Mouse (Mus musculus): ENCODE data around the gene Tmem245. TPM values are rescaled to one million over a fixed set of nuclear protein-coding genes. Genes with fewer than 3 reads are reported as not detected.
"Not testable (repeated sequence)": the region's sequence is repeated elsewhere in the genome, so short reads cannot be mapped to it uniquely, and the experiment has no call there.

Gene Tmem245
- polyA plus RNA-seq, 1 experiment from 2014 or later, result 10.8 TPM

DNA sequence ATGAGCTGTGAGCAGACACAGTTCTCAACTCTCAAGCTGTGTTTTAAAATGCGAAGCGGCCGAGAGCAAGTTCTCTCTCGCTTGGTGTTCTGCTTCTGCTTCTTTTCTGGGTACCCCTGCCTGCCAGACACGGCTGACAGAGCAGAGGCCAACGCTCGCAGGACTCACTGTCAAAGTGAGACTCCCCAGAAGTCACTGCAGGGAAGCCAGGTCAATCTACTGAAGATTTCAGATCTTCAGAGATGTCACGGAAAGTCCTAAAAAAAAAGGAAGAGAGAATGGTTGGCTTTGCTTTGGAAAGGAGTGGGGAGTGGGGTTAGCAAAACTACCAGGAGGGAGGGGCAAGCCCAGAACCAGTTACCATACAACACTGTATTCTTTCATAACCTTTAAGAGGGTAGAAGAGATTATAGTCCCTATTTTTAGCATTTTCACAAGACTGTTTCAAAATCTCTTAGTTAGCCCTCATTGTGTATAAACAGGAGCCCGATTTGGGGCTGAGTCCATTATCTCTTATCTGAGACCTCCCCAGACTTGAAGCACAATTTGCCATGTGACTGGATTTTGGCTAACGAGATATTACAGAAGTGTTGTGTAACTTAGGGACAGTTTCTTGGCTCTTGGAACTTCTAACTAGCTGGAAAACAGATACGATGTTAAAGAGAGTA, 67.1 kb downstream of the Tmem245 start:
- DNase-seq (ENCODE audit: low spot score), result no peak
- H3K27ac ChIP-seq, result no peak overlapping the region
- H3K27me3 ChIP-seq (ENCODE audit: insufficient read depth, poor library complexity, severe bottlenecking), result no peaks in the 10 kb centered on the region
- no peak overlapping the region for H3K4me3 ChIP-seq
- peaks cover 84% of the 10 kb centered on the region for H3K36me3 ChIP-seq
- no peaks in the 10 kb centered on the region for H3K4me1 ChIP-seq (replicated peaks)
- 88% methylated on average over 11 of the region's 11 CpGs for WGBS
- H3K9me3 ChIP-seq, result no peaks in the 10 kb centered on the region

DNA sequence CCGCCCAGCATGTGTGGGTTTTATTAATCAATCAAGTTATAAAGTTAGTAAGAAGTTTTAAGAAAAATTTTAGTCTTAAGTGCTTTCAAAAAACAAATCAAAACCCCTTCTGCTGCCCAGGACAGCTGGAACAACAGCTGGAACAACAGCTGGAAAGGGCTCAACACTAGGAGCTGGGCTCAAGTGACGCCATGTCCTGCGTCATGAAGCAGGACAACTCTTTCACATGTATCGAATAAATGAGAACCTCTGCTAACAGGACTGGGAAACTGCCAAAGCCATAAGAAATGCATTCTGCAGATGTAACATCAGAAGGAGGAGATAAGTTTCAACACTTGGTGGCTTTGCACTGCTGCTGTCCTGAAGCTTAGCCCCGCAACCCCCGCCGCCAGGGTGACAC, 68.3 kb downstream of the Tmem245 start:
- WGBS, result 97% methylated on average over 7 of the region's 7 CpGs
- DNase-seq (ENCODE audit: low spot score), result no peak
- Histone ChIP-seq H3K9me3 (no peaks in the 10 kb centered on the region), H3K4me1 (replicated peaks) (no peaks in the 10 kb centered on the region), H3K4me3 (no peak overlapping the region), H3K36me3 (peaks cover 83% of the 10 kb centered on the region), H3K27me3 (ENCODE audit: insufficient read depth, poor library complexity, severe bottlenecking) (no peaks in the 10 kb centered on the region), H3K27ac (no peak overlapping the region)

DNA sequence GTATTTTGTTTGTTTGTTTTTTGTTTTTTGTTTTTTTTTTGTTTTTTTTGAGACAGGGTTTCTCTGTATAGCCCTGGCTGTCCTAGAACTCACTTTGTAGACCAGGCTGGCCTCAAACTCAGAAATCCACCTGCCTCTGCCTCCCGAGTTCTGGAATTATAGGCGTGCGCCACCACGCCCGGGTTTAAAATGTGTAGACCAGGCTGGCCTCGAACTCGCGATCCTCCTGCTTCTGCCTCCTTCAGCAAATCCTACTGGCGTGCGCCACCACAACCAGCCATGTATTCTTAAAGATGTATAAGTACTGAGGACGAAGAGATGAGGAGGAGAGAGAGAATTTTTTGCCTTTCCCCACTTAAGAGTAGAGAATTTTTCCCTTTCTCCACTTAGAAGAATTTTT, 76.7 kb downstream of the Tmem245 start:
- peaks cover 43% of the 10 kb centered on the region for H3K36me3 ChIP-seq
- 96% methylated on average over 11 of the region's 11 CpGs for WGBS
- not testable (repeated sequence) for H3K4me1 ChIP-seq (replicated peaks); H3K9me3 ChIP-seq; DNase-seq (ENCODE audit: low spot score); H3K27ac ChIP-seq; H3K4me3 ChIP-seq; H3K27me3 ChIP-seq (ENCODE audit: insufficient read depth, poor library complexity, severe bottlenecking)

DNA sequence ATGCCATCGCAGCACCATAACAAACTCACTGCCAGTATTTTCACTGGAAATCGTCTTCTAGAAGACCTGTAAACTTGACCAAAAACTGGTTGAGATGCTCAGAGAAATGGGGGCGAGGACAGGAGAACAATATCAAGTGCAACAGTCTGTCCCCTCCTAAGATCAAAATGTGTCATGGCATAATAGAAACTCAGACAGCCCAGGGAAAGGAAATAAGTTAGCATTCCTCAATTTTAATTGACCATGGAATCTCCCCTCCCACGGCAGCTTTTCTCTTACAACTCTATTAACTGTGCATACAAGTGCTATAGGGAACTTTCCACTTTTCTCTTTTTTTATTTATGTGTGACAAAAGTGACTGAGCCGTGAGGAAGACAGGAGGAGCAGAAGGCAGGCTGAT, 79.5 kb downstream of the Tmem245 start:
- H3K9me3 ChIP-seq, result 0 out of 2 replicates have a peak, but pooled peaks cover 5% of the 10 kb centered on the region
- WGBS, result 75% methylated on average over 5 of the region's 5 CpGs
- H3K36me3 ChIP-seq, result peaks cover 22% of the 10 kb centered on the region
- H3K27me3 ChIP-seq (ENCODE audit: insufficient read depth, poor library complexity, severe bottlenecking), result no peaks in the 10 kb centered on the region
- H3K27ac ChIP-seq, result no peak overlapping the region
- no peak for DNase-seq (ENCODE audit: low spot score)
- no peak overlapping the region for H3K4me3 ChIP-seq
- H3K4me1 ChIP-seq (replicated peaks), result peaks cover 24% of the 10 kb centered on the region

DNA sequence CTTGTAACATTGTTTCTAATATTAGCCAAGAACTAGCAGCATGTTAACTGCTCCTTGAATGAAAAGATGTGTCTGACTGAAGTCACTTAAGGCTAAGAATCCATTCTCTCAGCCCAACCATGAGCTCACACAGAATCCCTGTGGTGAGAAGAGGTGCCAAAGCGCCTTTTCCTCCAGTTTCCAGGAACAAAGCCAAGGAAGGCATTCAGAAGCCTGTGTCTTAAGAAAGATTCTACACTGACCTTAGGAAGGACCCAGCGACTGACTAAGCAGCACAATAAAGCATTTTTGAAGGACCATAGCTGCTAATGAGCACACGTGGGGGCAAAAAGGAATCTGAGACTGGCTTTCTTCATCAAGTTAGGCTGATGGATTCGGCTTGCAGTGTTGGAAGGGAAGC, 81.3 kb downstream of the Tmem245 start:
- no peak for DNase-seq (ENCODE audit: low spot score)
- H3K4me1 ChIP-seq (replicated peaks), result peaks cover 24% of the 10 kb centered on the region
- WGBS, result 59% methylated on average over 4 of the region's 4 CpGs
- no peak overlapping the region for H3K4me3 ChIP-seq
- H3K36me3 ChIP-seq, result peaks cover 5% of the 10 kb centered on the region
- H3K9me3 ChIP-seq, result no peaks in the 10 kb centered on the region
- no peaks in the 10 kb centered on the region for H3K27me3 ChIP-seq (ENCODE audit: insufficient read depth, poor library complexity, severe bottlenecking)
- H3K27ac ChIP-seq, result no peak overlapping the region

DNA sequence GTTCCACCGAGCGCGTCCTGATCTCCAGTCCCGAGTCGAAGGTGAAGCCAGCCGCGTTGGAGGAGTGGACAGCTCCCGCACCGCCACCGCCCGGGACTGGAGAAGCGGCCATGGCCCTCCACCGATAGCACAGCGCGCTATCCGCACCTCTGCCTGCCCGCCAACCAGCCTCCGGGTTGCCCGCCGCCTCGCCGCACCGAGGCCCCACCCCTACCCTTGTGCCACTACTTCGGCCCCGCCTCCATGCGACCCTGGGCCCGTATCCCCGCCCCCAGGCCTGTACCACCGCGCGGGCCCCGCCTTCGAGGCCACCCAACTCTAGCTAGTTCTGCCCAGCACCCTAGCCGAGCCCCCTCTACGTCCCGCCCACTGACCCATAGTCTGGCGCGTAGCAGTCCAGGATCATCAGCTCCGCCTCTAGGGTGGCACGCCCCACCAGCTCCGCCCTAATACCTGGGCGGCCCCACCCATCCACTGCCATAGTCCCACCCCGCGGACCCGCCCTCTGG, 82.2 kb downstream of the Tmem245 start, which contains the start of gene Ctnnal1:
TSS of gene Ctnnal1 (minus strand) at position 186 of the 509 bp plus-strand sequence.
- WGBS, result under 1% methylated on average over 45 of the region's 45 CpGs
- Histone ChIP-seq H3K4me1 (replicated peaks) (peaks cover 24% of the 10 kb centered on the region), H3K36me3 (no peaks in the 10 kb centered on the region), H3K27ac (peak within 1 kb of the TSS; percentile 92), H3K27me3 (ENCODE audit: insufficient read depth, poor library complexity, severe bottlenecking) (no peaks in the 10 kb centered on the region), H3K9me3 (no peaks in the 10 kb centered on the region), H3K4me3 (peak within 1 kb of the TSS; percentile 86)
- DNase-seq (ENCODE audit: low spot score), result peak; percentile 89

DNA sequence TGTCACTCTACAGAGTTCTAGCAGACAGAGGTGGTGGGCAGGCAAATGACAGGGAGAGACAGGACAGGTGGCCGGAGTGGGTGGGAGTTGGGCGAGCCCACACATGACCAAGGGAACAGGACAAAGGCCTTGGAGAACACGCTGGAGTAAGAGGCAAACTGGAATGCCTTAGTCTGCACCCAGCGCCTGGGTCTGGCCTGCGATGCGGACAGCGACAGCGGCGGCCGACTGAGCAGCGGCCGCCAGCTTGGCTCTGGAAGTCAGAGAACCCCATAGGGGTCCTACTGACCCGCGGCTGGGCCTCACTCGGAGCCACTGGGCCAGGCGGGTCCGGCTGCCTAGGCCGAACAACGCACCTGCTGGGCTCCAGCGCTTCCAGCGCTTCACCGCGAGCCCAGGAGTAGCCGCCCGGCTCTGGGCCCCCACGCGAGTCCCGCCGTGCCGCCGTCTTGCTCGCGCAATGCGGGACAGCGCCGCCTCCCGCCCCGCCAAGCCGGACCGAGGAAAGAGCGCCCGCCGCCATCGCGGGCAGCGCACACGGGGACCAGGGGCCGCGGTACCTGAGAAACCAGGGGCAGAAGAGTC, 82.7 kb downstream of the Tmem245 start:
- Histone ChIP-seq H3K27ac (peak overlapping the region; percentile 92), H3K4me1 (replicated peaks) (peaks cover 24% of the 10 kb centered on the region), H3K36me3 (no peaks in the 10 kb centered on the region), H3K9me3 (no peaks in the 10 kb centered on the region), H3K27me3 (ENCODE audit: insufficient read depth, poor library complexity, severe bottlenecking) (no peaks in the 10 kb centered on the region), H3K4me3 (peak overlapping the region; percentile 86)
- under 1% methylated on average over 49 of the region's 49 CpGs for WGBS
- DNase-seq (ENCODE audit: low spot score), result peak; percentile 63

DNA sequence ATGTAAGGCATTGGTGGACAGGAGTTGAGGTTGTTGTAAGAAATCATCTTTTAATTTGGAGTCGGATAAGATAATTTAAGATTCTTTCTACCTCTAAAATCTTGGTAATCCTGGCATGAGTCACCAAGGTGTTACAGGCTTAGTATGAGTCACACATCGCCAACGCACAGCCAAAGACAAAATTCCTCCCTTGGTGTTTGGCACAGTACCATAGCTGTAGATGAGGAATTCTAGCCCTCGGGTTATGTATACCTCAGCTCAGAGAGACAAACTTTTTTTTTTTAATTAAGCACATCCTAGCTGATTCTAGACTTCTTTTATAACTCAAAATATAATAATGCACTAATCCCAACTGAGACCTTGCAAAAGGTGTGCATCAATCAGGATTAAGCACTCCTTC, 83.2 kb downstream of the Tmem245 start:
- H3K27ac ChIP-seq, result peak overlapping the region; percentile 92
- H3K4me3 ChIP-seq, result peak overlapping the region; percentile 86
- no peaks in the 10 kb centered on the region for H3K36me3 ChIP-seq
- no peaks in the 10 kb centered on the region for H3K9me3 ChIP-seq
- no peaks in the 10 kb centered on the region for H3K27me3 ChIP-seq (ENCODE audit: insufficient read depth, poor library complexity, severe bottlenecking)
- H3K4me1 ChIP-seq (replicated peaks), result peaks cover 24% of the 10 kb centered on the region
- WGBS, result 61% methylated on average over 4 of the region's 4 CpGs
- DNase-seq (ENCODE audit: low spot score), result no peak

DNA sequence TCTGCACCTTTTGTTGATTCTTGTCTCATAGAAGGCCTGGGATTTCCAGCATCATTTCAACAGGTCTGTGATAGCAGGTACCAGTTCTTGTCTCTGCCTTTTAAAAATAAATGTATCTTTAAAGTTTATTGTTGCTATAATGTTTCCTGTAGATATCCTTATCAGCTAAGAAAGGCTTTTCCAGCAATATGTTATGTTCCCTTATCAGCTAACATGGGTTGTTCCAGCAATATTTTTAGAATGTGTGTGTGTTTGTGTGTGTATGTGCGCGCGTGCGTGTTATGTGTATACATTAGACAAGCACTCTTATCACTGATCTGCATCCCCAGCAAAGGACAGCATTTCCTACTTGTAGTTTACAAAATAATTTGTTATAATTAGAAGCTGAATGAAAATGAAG, 85.7 kb downstream of the Tmem245 start:
- H3K4me3 ChIP-seq, result no peak overlapping the region
- no peak overlapping the region for H3K27ac ChIP-seq
- WGBS, result 96% methylated on average over 4 of the region's 4 CpGs

DNA sequence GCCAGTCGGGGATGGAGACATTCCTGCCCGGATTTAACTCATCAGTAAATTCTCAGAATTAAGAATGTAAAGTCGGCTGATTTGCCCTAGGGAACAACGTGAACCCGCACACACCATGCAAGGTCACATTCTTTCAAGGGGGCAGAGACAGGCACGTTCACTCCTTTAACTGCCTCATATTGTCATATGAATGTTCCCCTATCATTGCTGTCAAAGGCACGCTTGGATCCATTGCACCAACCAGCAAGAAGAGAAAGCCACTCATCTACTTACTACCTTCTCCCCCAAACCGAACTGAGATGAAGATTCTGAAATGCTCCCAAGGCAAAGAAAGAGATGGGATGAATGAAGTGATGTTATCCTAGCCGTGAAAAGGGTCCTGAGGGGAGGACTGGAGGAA, 88.5 kb downstream of the Tmem245 start:
- Histone ChIP-seq H3K27ac (no peak overlapping the region), H3K27me3 (ENCODE audit: insufficient read depth, poor library complexity, severe bottlenecking) (no peaks in the 10 kb centered on the region), H3K36me3 (no peaks in the 10 kb centered on the region), H3K9me3 (no peaks in the 10 kb centered on the region), H3K4me1 (replicated peaks) (peaks cover 13% of the 10 kb centered on the region), H3K4me3 (no peak overlapping the region)
- WGBS, result 80% methylated on average over 9 of the region's 9 CpGs
- no peak for DNase-seq (ENCODE audit: low spot score)

More for the DNA sequence above, 85.7 kb downstream of the Tmem245 start:
- no peaks in the 10 kb centered on the region for H3K27me3 ChIP-seq (ENCODE audit: insufficient read depth, poor library complexity, severe bottlenecking)
- DNase-seq (ENCODE audit: low spot score), result no peak
- peaks cover 24% of the 10 kb centered on the region for H3K4me1 ChIP-seq (replicated peaks)
- H3K9me3 ChIP-seq, result no peaks in the 10 kb centered on the region
- no peaks in the 10 kb centered on the region for H3K36me3 ChIP-seq

DNA sequence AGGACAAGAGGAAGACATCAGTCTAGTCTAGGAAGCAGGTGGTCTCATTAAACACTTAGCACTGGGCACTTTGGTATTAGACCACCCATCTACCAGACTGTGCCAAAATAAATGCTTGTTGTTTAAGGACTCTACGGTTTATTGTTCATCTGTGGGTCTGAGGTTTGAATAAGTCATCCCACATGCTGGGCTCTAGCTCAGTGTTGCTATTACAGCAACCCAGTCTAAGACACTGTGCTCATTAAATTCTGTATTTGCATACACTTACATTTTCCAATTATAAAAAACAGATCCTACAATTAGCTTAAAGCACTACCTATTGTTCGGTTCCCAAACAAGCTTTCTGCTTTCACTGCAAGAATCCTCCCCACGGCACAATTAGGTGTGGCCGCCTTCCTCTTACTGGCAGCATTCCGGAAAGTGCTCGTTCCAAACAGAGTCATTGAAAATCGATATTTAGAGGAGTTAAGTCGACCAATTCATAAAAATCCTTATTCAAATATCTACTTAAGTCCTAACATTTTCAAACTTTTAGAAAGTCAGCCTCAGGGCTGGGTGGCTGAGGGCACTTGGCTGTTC, 90.8 kb downstream of the Tmem245 start:
- no peak overlapping the region for H3K27ac ChIP-seq
- DNase-seq (ENCODE audit: low spot score), result no peak
- no peaks in the 10 kb centered on the region for H3K27me3 ChIP-seq (ENCODE audit: insufficient read depth, poor library complexity, severe bottlenecking)
- 91% methylated on average over 8 of the region's 8 CpGs for WGBS
- no peaks in the 10 kb centered on the region for H3K9me3 ChIP-seq
- H3K4me1 ChIP-seq (replicated peaks), result peaks cover 4% of the 10 kb centered on the region
- H3K4me3 ChIP-seq, result no peak overlapping the region
- H3K36me3 ChIP-seq, result no peaks in the 10 kb centered on the region

DNA sequence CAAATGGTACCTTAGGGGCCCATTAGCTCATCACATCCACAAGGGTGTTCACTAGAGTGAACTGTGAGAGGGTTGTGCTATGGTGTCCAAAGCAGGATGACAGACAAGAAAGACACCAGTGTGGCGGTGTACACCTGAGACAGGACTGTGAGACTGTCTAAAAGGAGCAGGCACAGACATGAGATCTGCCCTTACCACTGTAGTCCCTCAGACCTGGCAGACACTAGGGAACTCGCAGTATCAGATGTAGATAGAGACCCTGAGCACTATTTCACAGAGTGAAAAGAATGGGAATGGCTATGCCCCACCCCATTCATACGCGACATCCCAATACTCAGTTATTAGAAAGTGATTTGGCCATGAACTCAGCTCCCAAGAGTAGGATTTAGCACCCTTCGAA, 91.3 kb downstream of the Tmem245 start:
- DNase-seq (ENCODE audit: low spot score), result no peak
- Histone ChIP-seq H3K4me3 (no peak overlapping the region), H3K9me3 (no peaks in the 10 kb centered on the region), H3K36me3 (no peaks in the 10 kb centered on the region), H3K27me3 (ENCODE audit: insufficient read depth, poor library complexity, severe bottlenecking) (no peaks in the 10 kb centered on the region), H3K27ac (no peak overlapping the region), H3K4me1 (replicated peaks) (peaks cover 9% of the 10 kb centered on the region)
- 97% methylated on average over 5 of the region's 5 CpGs for WGBS

DNA sequence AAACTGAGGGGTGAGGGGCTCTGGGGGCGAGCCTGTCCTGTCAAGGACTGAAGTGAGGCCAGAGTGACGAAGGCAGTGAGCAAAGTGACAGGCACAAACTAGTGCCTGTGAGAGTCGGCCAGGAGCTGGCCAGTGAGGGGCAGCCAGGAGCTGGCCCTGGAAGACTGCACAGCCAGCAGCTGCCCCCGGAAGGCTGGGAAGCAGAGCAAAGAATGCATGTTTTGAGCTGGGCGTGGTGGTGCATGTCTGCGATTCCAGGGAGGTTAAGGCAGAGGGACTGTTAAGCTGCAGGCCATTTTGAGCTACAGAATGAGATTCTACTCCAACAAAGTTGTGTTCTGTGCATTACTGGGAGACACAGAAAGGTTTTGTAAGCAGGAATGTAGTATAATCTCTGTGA, 96.5 kb downstream of the Tmem245 start:
- Histone ChIP-seq H3K36me3 (peaks cover 13% of the 10 kb centered on the region), H3K9me3 (no peaks in the 10 kb centered on the region), H3K27ac (no peak overlapping the region), H3K27me3 (ENCODE audit: insufficient read depth, poor library complexity, severe bottlenecking) (no peaks in the 10 kb centered on the region), H3K4me3 (no peak overlapping the region), H3K4me1 (replicated peaks) (peaks cover 22% of the 10 kb centered on the region)
- 41% methylated on average over 6 of the region's 6 CpGs for WGBS
- DNase-seq (ENCODE audit: low spot score), result peak; percentile 28

Measured in hindbrain, embryonic 10.5 days (tissue).